ENCODE assay signal across 8 mouse cellular contexts in the genomic region with DNA sequence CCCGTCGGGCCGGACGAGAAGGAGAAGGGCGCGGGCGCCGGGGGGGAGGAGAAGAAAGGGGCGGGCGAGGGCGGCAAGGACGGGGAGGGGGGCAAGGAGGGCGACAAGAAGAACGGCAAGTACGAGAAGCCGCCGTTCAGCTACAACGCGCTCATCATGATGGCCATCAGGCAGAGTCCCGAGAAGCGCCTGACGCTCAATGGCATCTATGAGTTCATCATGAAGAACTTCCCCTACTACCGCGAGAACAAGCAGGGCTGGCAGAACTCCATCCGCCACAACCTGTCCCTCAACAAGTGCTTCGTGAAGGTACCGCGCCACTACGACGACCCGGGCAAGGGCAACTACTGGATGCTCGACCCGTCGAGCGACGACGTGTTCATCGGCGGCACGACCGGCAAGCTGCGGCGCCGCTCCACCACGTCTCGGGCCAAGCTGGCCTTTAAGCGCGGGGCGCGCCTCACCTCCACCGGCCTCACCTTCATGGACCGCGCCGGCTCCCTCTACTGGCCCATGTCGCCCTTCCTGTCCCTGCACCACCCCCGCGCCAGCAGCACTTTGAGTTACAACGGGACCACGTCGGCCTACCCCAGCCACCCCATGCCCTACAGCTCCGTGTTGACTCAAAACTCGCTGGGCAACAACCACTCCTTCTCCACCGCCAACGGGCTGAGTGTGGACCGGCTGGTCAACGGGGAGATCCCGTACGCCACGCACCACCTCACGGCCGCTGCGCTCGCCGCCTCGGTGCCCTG. TPM values are rescaled to one million over a fixed set of nuclear protein-coding genes. Genes with fewer than 3 reads are reported as not detected.
DNase-seq lines count a peak whose midpoint lies in the region; ATAC-seq and TF ChIP-seq lines count a peak whose summit lies in the region.

Gene Gm43517 (plus strand): TSS at position 299 of the 755 bp plus-strand sequence.

- ATAC-seq in lung, postnatal 0 days: peak; percentile 30
- peak; percentile 20; the same call in 1 of the 2 replicates for ATAC-seq in embryonic facial prominence, embryonic 14.5 days (ENCODE audit: low read depth)
- 0 out of 2 replicates have a peak, but pooled peaks have one; percentile 9 for ATAC-seq in midbrain, embryonic 12.5 days (ENCODE audit: low FRiP score, low read depth)
- no peak for ATAC-seq in inflammation-experienced regulatory T-cells, adult 6 months

- H3K4me3 ChIP-seq in lung, postnatal 0 days (ENCODE audit: low read depth, low read length): peak within 1 kb of the TSS; percentile 37
- peak within 1 kb of the TSS; percentile 41 for H3K4me3 ChIP-seq in embryonic facial prominence, embryonic 14.5 days (ENCODE audit: low read depth, low read length)
- H3K4me3 ChIP-seq in midbrain, embryonic 12.5 days: peak within 1 kb of the TSS; percentile 45
- H3K4me3 ChIP-seq in cerebellum, adult 2 months (replicated peaks; ENCODE audit: insufficient read depth, low read depth, low read length): no peak within 1 kb of the TSS

- no peak for TF ChIP-seq EP300 in lung, postnatal 0 days (IDR thresholded peaks at IDR 0.05)

- TF ChIP-seq CTCF in lung, postnatal 0 days (IDR thresholded peaks at IDR 0.05): peak; percentile 32
- TF ChIP-seq CTCF in cerebellum, adult 2 months (IDR thresholded peaks at IDR 0.05; ENCODE audit: borderline replicate concordance, insufficient read depth, low read depth, low read length): no peak

- H3K27ac ChIP-seq in lung, postnatal 0 days (ENCODE audit: low read length): no peak within 1 kb of the TSS
- peak within 1 kb of the TSS; percentile 61 for H3K27ac ChIP-seq in embryonic facial prominence, embryonic 14.5 days (replicated peaks; ENCODE audit: low read depth, low read length)
- H3K27ac ChIP-seq in midbrain, embryonic 12.5 days (replicated peaks): peak within 1 kb of the TSS; percentile 56
- H3K27ac ChIP-seq in cerebellum, adult 2 months (ENCODE audit: insufficient read depth, low read length): no peak within 1 kb of the TSS

- no peak for TF ChIP-seq POLR2A in cerebellum, adult 2 months (IDR thresholded peaks at IDR 0.05; ENCODE audit: borderline replicate concordance, insufficient read depth, low read length)

- H3K4me2 ChIP-seq in lung, postnatal 0 days (replicated peaks; ENCODE audit: low read depth, low read length): peak within 1 kb of the TSS; percentile 53
- peak within 1 kb of the TSS; percentile 55 for H3K4me2 ChIP-seq in embryonic facial prominence, embryonic 14.5 days (ENCODE audit: low read depth, low read length)
- peak within 1 kb of the TSS; percentile 56 for H3K4me2 ChIP-seq in midbrain, embryonic 12.5 days (replicated peaks)

- H3K27me3 ChIP-seq in lung, postnatal 0 days (replicated peaks; ENCODE audit: insufficient read depth, low read length): peaks cover 71% of the 10 kb centered on the region
- peaks cover 83% of the 10 kb centered on the region for H3K27me3 ChIP-seq in embryonic facial prominence, embryonic 14.5 days (replicated peaks; ENCODE audit: control insufficient read depth, insufficient read depth, low read length)
- peaks cover 68% of the 10 kb centered on the region for H3K27me3 ChIP-seq in midbrain, embryonic 12.5 days
- H3K27me3 ChIP-seq in cerebellum, adult 2 months (ENCODE audit: control insufficient read depth, insufficient read depth, low read length): peaks cover 19% of the 10 kb centered on the region; the same call in 1 of the 2 replicates

- H3K4me1 ChIP-seq in lung, postnatal 0 days (ENCODE audit: insufficient read depth, low read depth, low read length): peaks cover 7% of the 10 kb centered on the region; the same call in 1 of the 2 replicates
- 0 out of 2 replicates have a peak, but pooled peaks cover 6% of the 10 kb centered on the region for H3K4me1 ChIP-seq in embryonic facial prominence, embryonic 14.5 days (ENCODE audit: control insufficient read depth, insufficient read depth, low read length)
- peaks cover 6% of the 10 kb centered on the region; the same call in 1 of the 2 replicates for H3K4me1 ChIP-seq in midbrain, embryonic 12.5 days
- H3K4me1 ChIP-seq in cerebellum, adult 2 months (ENCODE audit: control insufficient read depth, insufficient read depth, low read length): no peaks in the 10 kb centered on the region

- H3K9ac ChIP-seq in lung, postnatal 0 days (replicated peaks; ENCODE audit: low read depth): no peak within 1 kb of the TSS
- H3K9ac ChIP-seq in embryonic facial prominence, embryonic 14.5 days (ENCODE audit: low read depth, low read length): peak within 1 kb of the TSS; percentile 48
- 0 out of 2 replicates have a peak within 1 kb of the TSS, but pooled peaks have one; percentile 34 for H3K9ac ChIP-seq in midbrain, embryonic 12.5 days (replicated peaks)

- H3K36me3 ChIP-seq in lung, postnatal 0 days (ENCODE audit: insufficient read depth, low read length): no peaks in the 10 kb centered on the region
- no peaks in the 10 kb centered on the region for H3K36me3 ChIP-seq in embryonic facial prominence, embryonic 14.5 days (ENCODE audit: control insufficient read depth, insufficient read depth, low read length)
- H3K36me3 ChIP-seq in midbrain, embryonic 12.5 days: no peaks in the 10 kb centered on the region

- DNase-seq in lung, postnatal 0 days (ENCODE audit: low spot score): no peak
- no peak for DNase-seq in lung, postnatal 25 days (ENCODE audit: low spot score)
- DNase-seq in embryonic facial prominence, embryonic 14.5 days (ENCODE audit: low spot score): no peak
- DNase-seq in layer of hippocampus, adult 11-12 months (ENCODE audit: low spot score): peak; percentile 48
- DNase-seq in T-cell, adult 2 months (ENCODE audit: low spot score): no peak
- DNase-seq in cerebellum, adult 2 months: no peak

- WGBS in lung, postnatal 0 days: 1% methylated on average over 69 of the region's 75 CpGs
- WGBS in embryonic facial prominence, embryonic 14.5 days: under 1% methylated on average over 60 of the region's 75 CpGs
- 1% methylated on average over 73 of the region's 75 CpGs for WGBS in midbrain, embryonic 12.5 days
- WGBS in cerebellum, adult 2 months: 2% methylated on average over 71 of the region's 75 CpGs

- H3K9me3 ChIP-seq in lung, postnatal 0 days (ENCODE audit: low read length): no peaks in the 10 kb centered on the region
- H3K9me3 ChIP-seq in embryonic facial prominence, embryonic 14.5 days (ENCODE audit: control insufficient read depth, low read length): no peaks in the 10 kb centered on the region
- no peaks in the 10 kb centered on the region for H3K9me3 ChIP-seq in midbrain, embryonic 12.5 days

RNA-seq across cellular contexts. Expression of gene Gm43517, which starts in this region (rescaled TPM):
- not detected in 2 replicates for polyA plus RNA-seq in lung, postnatal 0 days (2015; fragmentation: Nextera tagmentation; extraction: Ambion mirVana)
- polyA plus RNA-seq in embryonic facial prominence, embryonic 14.5 days (2014; fragmentation: Nextera tagmentation; extraction: Ambion mirVana): not detected in 2 replicates
- polyA plus RNA-seq in midbrain, embryonic 12.5 days (2016; fragmentation: Nextera tagmentation; extraction: Ambion mirVana): 0.28 TPM in 1 of 2 replicates, not detected in the other
- polyA plus RNA-seq in inflammation-experienced regulatory T-cells, adult 6 months (2017; shearing (Covaris generic)): not detected
- not detected in 2 replicates for polyA plus RNA-seq in cerebellum, adult 2 months (2012; rRNA removed)

Comparison
In these comparisons a context has a peak if more than half of its experiments do, and no peak if none do; other contexts are left out.
1. Peak in ATAC-seq, H3K4me3 ChIP-seq and H3K4me2 ChIP-seq in lung, postnatal 0 days; RNA of the gene not detected or under 1 TPM.
2. Peak in ATAC-seq, H3K4me3 ChIP-seq, H3K27ac ChIP-seq, H3K9ac ChIP-seq and H3K4me2 ChIP-seq in embryonic facial prominence, embryonic 14.5 days; RNA of the gene not detected or under 1 TPM.
3. Peak in ATAC-seq, H3K4me3 ChIP-seq, H3K27ac ChIP-seq, H3K9ac ChIP-seq and H3K4me2 ChIP-seq in midbrain, embryonic 12.5 days; RNA of the gene not detected or under 1 TPM.